Mouse (Mus musculus) midbrain, postnatal 0 days (tissue): ENCODE results near the gene Cyth4. TPM values are rescaled to one million over a fixed set of nuclear protein-coding genes. Genes with fewer than 3 reads are reported as not detected.
A peak's percentile ranks its signal among the peaks of the same experiment; 100 is the strongest.

Source experiments
- ATAC-seq: fragments of 200-750 bp; cut with Nextera tagmentation; 2 replicates; pipeline ENCODE4 v1.8.0; 2017; ENCODE audit warnings: moderate number of reproducible peaks, mild to moderate bottlenecking, moderate TSS enrichment, moderate library complexity; ENCODE audit not compliant: low FRiP score
- DNase-seq: peaks from one replicate; pipeline ENCODE4 v3.0.0-alpha.2; 2015; ENCODE audit warnings: low spot score
- H3K27ac ChIP-seq: fragments of 300-500 bp; sonication (generic); 2 replicates; pipeline ENCODE4 v1.5.1; 2014; ENCODE audit warnings: low read depth, mild to moderate bottlenecking, low read length, mixed read lengths
- H3K27me3 ChIP-seq: fragments of 300-500 bp; sonication (generic); 2 replicates; pipeline ENCODE4 v1.6.1; 2014; ENCODE audit warnings: low read length, control low read depth, mixed read lengths; ENCODE audit not compliant: insufficient read depth
- H3K36me3 ChIP-seq: fragments of 300-500 bp; sonication (generic); 2 replicates; pipeline ENCODE4 v1.6.1; 2014; ENCODE audit warnings: low read length, control low read depth, mixed read lengths; ENCODE audit not compliant: insufficient read depth
- H3K4me1 ChIP-seq: fragments of 300-500 bp; sonication (generic); 2 replicates; pipeline ENCODE4 v1.6.1; 2014; ENCODE audit warnings: mild to moderate bottlenecking, control low read depth, antibody characterized with exemption, low read length, mixed read lengths; ENCODE audit not compliant: insufficient read depth
- H3K4me2 ChIP-seq: fragments of 300-500 bp; sonication (generic); 2 replicates; pipeline ENCODE4 v1.6.1; 2014; ENCODE audit warnings: low read depth, mild to moderate bottlenecking, low read length, mixed read lengths; ENCODE audit not compliant: poor library complexity, severe bottlenecking
- H3K4me3 ChIP-seq: fragments of 300-500 bp; sonication (generic); 2 replicates; pipeline ENCODE4 v1.5.1; 2014; ENCODE audit warnings: low read depth, mild to moderate bottlenecking, low read length, moderate library complexity
- H3K9ac ChIP-seq: fragments of 300-500 bp; sonication (generic); replicated peaks from 2 replicates; pipeline ENCODE4 v1.6.1; 2014; ENCODE audit warnings: mild to moderate bottlenecking, low read length, moderate library complexity, mixed read lengths; ENCODE audit not compliant: poor library complexity, severe bottlenecking
- H3K9me3 ChIP-seq: fragments of 300-500 bp; sonication (generic); 2 replicates; pipeline ENCODE4 v1.6.1; 2016; ENCODE audit warnings: low read length, control low read depth
- CTCF ChIP-seq: IDR thresholded peaks from 2 replicates; pipeline ENCODE4 v1.5.1; 2016; ENCODE audit warnings: antibody characterized with exemption, mild to moderate bottlenecking
- WGBS: fragments of 180-500 bp; shearing (Covaris S2); extraction: QIAGEN DNeasy Blood & Tissue Kit; methylation state at CpG from one replicate; pipeline ENCODE4 v1.1.7; 2014; 5-methylcytosine and 5-hydroxymethylcytosine counted together
- polyA plus RNA-seq: library from polyadenylated mRNA; unstranded; fragments of >200 nt; fragmentation: Nextera tagmentation; extraction: Ambion mirVana; gene quantifications from 2 replicates; pipeline ENCODE4 v1.2.1, GENCODE M21; 2015
- total RNA-seq: library from RNA; depleted of rRNA; stranded (reverse); fragments of >200 nt; gene quantifications from 2 replicates; pipeline ENCODE4 v1.2.3, GENCODE M21; 2014

Gene Cyth4
- total and polyA plus RNA-seq, 2 experiments from 2014 or later: 4.5 to 7.2 TPM

GRCm38 (mm10) chr15:78554545-78555313 lies 42.1 kb upstream of the Cyth4 start:
- DNase-seq: no peak
- TF ChIP-seq CTCF: 0 out of 2 replicates have a peak, but pooled peaks have one; percentile 26
- 69% methylated on average over 25 of the region's 25 CpGs for WGBS
- no peak for ATAC-seq
- peaks cover 9% of the 10 kb centered on the region; the same call in 1 of the 2 replicates for H3K9me3 ChIP-seq
- no peak overlapping the region for H3K9ac ChIP-seq
- no peak overlapping the region for H3K4me3 ChIP-seq
- H3K4me2 ChIP-seq: no peak overlapping the region
- no peak overlapping the region for H3K27ac ChIP-seq
- no peaks in the 10 kb centered on the region for H3K27me3 ChIP-seq
- no peaks in the 10 kb centered on the region for H3K36me3 ChIP-seq
- H3K4me1 ChIP-seq: no peaks in the 10 kb centered on the region

- Histone ChIP-seq H3K4me1 (no peaks in the 10 kb centered on the region), H3K27me3 (no peaks in the 10 kb centered on the region), H3K36me3 (no peaks in the 10 kb centered on the region), H3K4me2 (no peak overlapping the region), H3K4me3 (no peak overlapping the region), H3K9ac (no peak overlapping the region), H3K27ac (no peak overlapping the region), H3K9me3 (peaks cover 4% of the 10 kb centered on the region; the same call in 1 of the 2 replicates)
- no peak for TF ChIP-seq CTCF
- no peak for ATAC-seq
- 66% methylated on average over 10 of the region's 10 CpGs for WGBS
- DNase-seq: no peak
These were observed 38.9 kb upstream of the Cyth4 start for GRCm38 (mm10) chr15:78557693-78558535.

- DNase-seq: no peak
- 46% methylated on average over 11 of the region's 11 CpGs for whole genome bisulfite sequencing
- Histone ChIP-seq H3K36me3 (no peaks in the 10 kb centered on the region), H3K9ac (no peak overlapping the region), H3K4me3 (no peak overlapping the region), H3K4me1 (no peaks in the 10 kb centered on the region), H3K9me3 (no peaks in the 10 kb centered on the region), H3K4me2 (no peak overlapping the region), H3K27me3 (no peaks in the 10 kb centered on the region), H3K27ac (no peak overlapping the region)
- no peak for TF ChIP-seq CTCF
- ATAC-seq: no peak
These were observed 37.5 kb upstream of the Cyth4 start for GRCm38 (mm10) chr15:78559141-78559979.

- no peak for ATAC-seq
- H3K9ac ChIP-seq: no peak overlapping the region
- DNase-seq: no peak
- H3K4me1 ChIP-seq: no peaks in the 10 kb centered on the region
- H3K4me3 ChIP-seq: no peak overlapping the region
- 95% methylated on average over 3 of the region's 3 CpGs for WGBS
- H3K9me3 ChIP-seq: no peaks in the 10 kb centered on the region
- H3K27ac ChIP-seq: no peak overlapping the region
- no peaks in the 10 kb centered on the region for H3K36me3 ChIP-seq
- TF ChIP-seq CTCF: no peak
- H3K4me2 ChIP-seq: no peak overlapping the region
- no peaks in the 10 kb centered on the region for H3K27me3 ChIP-seq
These were observed 33.5 kb upstream of the Cyth4 start for GRCm38 (mm10) chr15:78563344-78563743.

GRCm38 (mm10) chr15:78563937-78564336 lies 32.9 kb upstream of the Cyth4 start:
- no peak for TF ChIP-seq CTCF
- no peak overlapping the region for H3K4me2 ChIP-seq
- H3K27ac ChIP-seq: no peak overlapping the region
- H3K27me3 ChIP-seq: no peaks in the 10 kb centered on the region
- ATAC-seq (no peak), DNase-seq (no peak)
- H3K9me3 ChIP-seq: no peaks in the 10 kb centered on the region
- no peaks in the 10 kb centered on the region for H3K36me3 ChIP-seq
- H3K9ac ChIP-seq: no peak overlapping the region
- no peaks in the 10 kb centered on the region for H3K4me1 ChIP-seq
- H3K4me3 ChIP-seq: no peak overlapping the region
- WGBS: 87% methylated on average over 5 of the region's 5 CpGs
